Mouse (Mus musculus) bone marrow, adult 2 months (tissue): ENCODE measurements at regions not wholly inside any gene's neighbourhood (a gene's known extent, or its start where the extent isn't known, plus 50 kb on each side); places are given as distances from the start of the nearest gene placed in this dataset.

ENCODE experiments used
- H3K27ac ChIP-seq: fragments of 200-500 bp; 2 replicates; pipeline ENCODE4 v1.5.1; 2012; ENCODE audit warnings: low read depth, mild to moderate bottlenecking, control low read depth, inconsistent platforms, low read length; ENCODE audit not compliant: control insufficient read depth, poor library complexity, insufficient read depth
- H3K4me1 ChIP-seq: fragments of 200-500 bp; 2 replicates; pipeline ENCODE4 v1.6.1; 2011; ENCODE audit warnings: low read length; ENCODE audit not compliant: control insufficient read depth, insufficient read depth
- H3K4me3 ChIP-seq: fragments of 200-500 bp; replicated peaks from 2 replicates; pipeline ENCODE3; 2011; ENCODE audit warnings: mild to moderate bottlenecking, low read depth, low read length, control low read depth; ENCODE audit not compliant: control insufficient read depth
- CTCF ChIP-seq: fragments of 200-500 bp; IDR thresholded peaks from 2 replicates; pipeline ENCODE4 v1.5.1; 2011; ENCODE audit warnings: low read length, control low read depth; ENCODE audit not compliant: control insufficient read depth, insufficient read depth
- POLR2A ChIP-seq: fragments of 200-500 bp; IDR thresholded peaks from 2 replicates; pipeline ENCODE4 v1.6.1; 2011; ENCODE audit warnings: low read depth, mild to moderate bottlenecking, control low read depth, low read length, borderline replicate concordance; ENCODE audit not compliant: control insufficient read depth
- WGBS: fragments of 180-500 bp; shearing (Covaris S2); methylation state at CpG from one replicate; pipeline ENCODE4 v1.1.7; 2018; 5-methylcytosine and 5-hydroxymethylcytosine counted together

GRCm38 (mm10) chr4:84065457-84066124 is 540.2 kb downstream of the Ccdc171 start:
- H3K4me3 ChIP-seq: no peak overlapping the region
- no peak overlapping the region for H3K27ac ChIP-seq
- 70% methylated on average over 12 of the region's 12 CpGs for WGBS
- no peaks in the 10 kb centered on the region for H3K4me1 ChIP-seq
- TF ChIP-seq POLR2A (no peak), CTCF (no peak)

GRCm38 (mm10) chr4:84067931-84068575 is 542.7 kb downstream of the Ccdc171 start:
- TF ChIP-seq CTCF (no peak), POLR2A (no peak)
- WGBS: 72% methylated on average over 14 of the region's 14 CpGs
- Histone ChIP-seq H3K4me3 (no peak overlapping the region), H3K4me1 (no peaks in the 10 kb centered on the region), H3K27ac (no peak overlapping the region)

- Histone ChIP-seq H3K27ac (no peak overlapping the region), H3K4me3 (no peak overlapping the region), H3K4me1 (no peaks in the 10 kb centered on the region)
- no peak for TF ChIP-seq CTCF
- TF ChIP-seq POLR2A: no peak
- 71% methylated on average over 11 of the region's 11 CpGs for WGBS
Observed at GRCm38 (mm10) chr4:84068947-84069663, 543.8 kb downstream of the Ccdc171 start.

- Histone ChIP-seq H3K27ac (no peak overlapping the region), H3K4me3 (no peak overlapping the region), H3K4me1 (no peaks in the 10 kb centered on the region)
- TF ChIP-seq CTCF: no peak
- no peak for TF ChIP-seq POLR2A
- WGBS: 89% methylated on average over 13 of the region's 13 CpGs
Observed at GRCm38 (mm10) chr4:84069681-84070080, 544.3 kb downstream of the Ccdc171 start.

GRCm38 (mm10) chr4:84070089-84070488 is 544.7 kb downstream of the Ccdc171 start:
- 77% methylated on average over 4 of the region's 4 CpGs for WGBS
- TF ChIP-seq CTCF (no peak), POLR2A (no peak)
- Histone ChIP-seq H3K4me3 (no peak overlapping the region), H3K4me1 (no peaks in the 10 kb centered on the region), H3K27ac (no peak overlapping the region)

GRCm38 (mm10) chr4:84072096-84072495 is 546.8 kb downstream of the Ccdc171 start:
- Histone ChIP-seq H3K27ac (no peak overlapping the region), H3K4me3 (no peak overlapping the region), H3K4me1 (no peaks in the 10 kb centered on the region)
- 84% methylated on average over 5 of the region's 5 CpGs for WGBS
- TF ChIP-seq POLR2A: no peak

- Histone ChIP-seq H3K4me3 (no peak overlapping the region), H3K4me1 (no peaks in the 10 kb centered on the region), H3K27ac (no peak overlapping the region)
- 70% methylated on average over 1 of the region's 1 CpGs for WGBS
- no peak for TF ChIP-seq CTCF
- no peak for TF ChIP-seq POLR2A
Observed at GRCm38 (mm10) chr4:84076526-84076925, 551.2 kb downstream of the Ccdc171 start.

- no peak overlapping the region for H3K27ac ChIP-seq
- WGBS: 27% methylated on average over 2 of the region's 2 CpGs
- H3K4me1 ChIP-seq: no peaks in the 10 kb centered on the region
- H3K4me3 ChIP-seq: no peak overlapping the region
- TF ChIP-seq CTCF (no peak), POLR2A (no peak)
Observed at GRCm38 (mm10) chr4:84079516-84079915, 554.2 kb downstream of the Ccdc171 start.

GRCm38 (mm10) chr4:84081518-84081917 is 556.2 kb downstream of the Ccdc171 start:
- Histone ChIP-seq H3K4me1 (no peaks in the 10 kb centered on the region), H3K27ac (no peak overlapping the region), H3K4me3 (no peak overlapping the region)
- 8% methylated on average over 7 of the region's 7 CpGs for WGBS
- TF ChIP-seq CTCF: no peak
- no peak for TF ChIP-seq POLR2A
